Mouse (Mus musculus): ENCODE data around the gene Gadd45g.

Gadd45g gene

GRCm38 (mm10) chr13:51891825-51892532, 45.5 kb downstream of the Gadd45g start:
- DNase-seq, result no peak

- no peak for DNase-seq
These were observed 51.1 kb downstream of the Gadd45g start for GRCm38 (mm10) chr13:51897579-51897978.
